ENCODE assay signal across 8 mouse cellular contexts in the genomic region with DNA sequence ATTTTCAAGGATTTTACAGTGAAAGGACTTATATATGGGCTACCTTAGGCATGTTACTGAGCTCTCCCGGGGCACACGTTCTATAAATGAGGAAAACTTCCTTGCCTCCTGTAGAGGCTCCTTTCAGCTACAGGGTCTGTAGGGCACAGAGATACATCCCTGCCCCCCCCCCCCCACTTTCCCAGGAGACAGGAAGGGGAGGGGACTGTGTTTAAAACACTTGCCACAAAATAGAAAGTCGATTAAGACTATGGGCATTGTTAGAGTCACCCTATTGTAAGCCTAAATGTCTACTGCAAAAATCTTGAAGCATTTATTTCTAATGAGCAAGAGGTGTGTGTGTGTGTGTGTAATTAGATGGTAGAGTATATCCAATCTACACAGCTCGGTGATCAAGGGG. TPM values are rescaled to one million over a fixed set of nuclear protein-coding genes. Genes with fewer than 3 reads are reported as not detected.
DNase-seq lines count a peak whose midpoint lies in the region; ATAC-seq and TF ChIP-seq lines count a peak whose summit lies in the region.

No protein-coding gene starts in this region.

- H3K4me3 ChIP-seq in lung, postnatal 0 days (ENCODE audit: low read depth, low read length), result peak overlapping the region; percentile 99
- H3K4me3 ChIP-seq in embryonic facial prominence, embryonic 14.5 days (ENCODE audit: low read depth, low read length), result peak overlapping the region; percentile 93
- peak overlapping the region; percentile 93 for H3K4me3 ChIP-seq in limb, embryonic 10.5 days
- H3K4me3 ChIP-seq in olfactory bulb, adult 2 months (ENCODE audit: insufficient read depth, low read depth, low read length), result peak overlapping the region; percentile 98

- no peaks in the 10 kb centered on the region for H3K9me3 ChIP-seq in lung, postnatal 0 days (ENCODE audit: low read length)
- no peaks in the 10 kb centered on the region for H3K9me3 ChIP-seq in embryonic facial prominence, embryonic 14.5 days (ENCODE audit: control insufficient read depth, low read length)
- no peaks in the 10 kb centered on the region for H3K9me3 ChIP-seq in limb, embryonic 10.5 days (replicated peaks)

- peak overlapping the region; percentile 100 for H3K27ac ChIP-seq in lung, postnatal 0 days (ENCODE audit: low read length)
- H3K27ac ChIP-seq in embryonic facial prominence, embryonic 14.5 days (replicated peaks; ENCODE audit: low read depth, low read length), result peak overlapping the region; percentile 99
- peak overlapping the region; percentile 98 for H3K27ac ChIP-seq in limb, embryonic 10.5 days
- H3K27ac ChIP-seq in olfactory bulb, adult 2 months (ENCODE audit: insufficient read depth, low read depth, low read length), result peak overlapping the region; percentile 96; the same call in 1 of the 2 replicates

- TF ChIP-seq EP300 in lung, postnatal 0 days (IDR thresholded peaks at IDR 0.05), result no peak

- no peaks in the 10 kb centered on the region for H3K36me3 ChIP-seq in lung, postnatal 0 days (ENCODE audit: insufficient read depth, low read length)
- H3K36me3 ChIP-seq in embryonic facial prominence, embryonic 14.5 days (ENCODE audit: control insufficient read depth, insufficient read depth, low read length), result no peaks in the 10 kb centered on the region
- H3K36me3 ChIP-seq in limb, embryonic 10.5 days, result no peaks in the 10 kb centered on the region

- peak; percentile 12 for DNase-seq in lung, postnatal 0 days (ENCODE audit: low spot score)
- DNase-seq in lung, postnatal 25 days (ENCODE audit: low spot score), result no peak
- DNase-seq in embryonic facial prominence, embryonic 14.5 days (ENCODE audit: low spot score), result no peak
- DNase-seq in limb, embryonic 10.5 days (ENCODE audit: low spot score), result no peak
- DNase-seq in thymus, postnatal 14 days, result no peak
- no peak for DNase-seq in spleen, postnatal 10 days (ENCODE audit: low spot score in 2 of 2)
- no peak for DNase-seq in right cerebral cortex, postnatal 14 days

- peak overlapping the region; percentile 66 for H3K4me2 ChIP-seq in lung, postnatal 0 days (replicated peaks; ENCODE audit: low read depth, low read length)
- peak overlapping the region; percentile 67 for H3K4me2 ChIP-seq in embryonic facial prominence, embryonic 14.5 days (ENCODE audit: low read depth, low read length)

- 2% methylated on average over 4 of the region's 4 CpGs for WGBS in lung, postnatal 0 days
- 3% methylated on average over 4 of the region's 4 CpGs for WGBS in embryonic facial prominence, embryonic 14.5 days
- 13% methylated on average over 4 of the region's 4 CpGs for WGBS in limb, embryonic 10.5 days
- WGBS in olfactory bulb, adult 2 months, result 0% methylated on average over 4 of the region's 4 CpGs

- no peaks in the 10 kb centered on the region for H3K27me3 ChIP-seq in lung, postnatal 0 days (replicated peaks; ENCODE audit: insufficient read depth, low read length)
- no peaks in the 10 kb centered on the region for H3K27me3 ChIP-seq in embryonic facial prominence, embryonic 14.5 days (replicated peaks; ENCODE audit: control insufficient read depth, insufficient read depth, low read length)
- H3K27me3 ChIP-seq in limb, embryonic 10.5 days (ENCODE audit: low read depth, poor library complexity, severe bottlenecking), result no peaks in the 10 kb centered on the region

- H3K4me1 ChIP-seq in lung, postnatal 0 days (ENCODE audit: insufficient read depth, low read depth, low read length), result peaks cover 15% of the 10 kb centered on the region; the same call in 1 of the 2 replicates
- H3K4me1 ChIP-seq in embryonic facial prominence, embryonic 14.5 days (ENCODE audit: control insufficient read depth, insufficient read depth, low read length), result peaks cover 16% of the 10 kb centered on the region; the same call in 1 of the 2 replicates
- H3K4me1 ChIP-seq in limb, embryonic 10.5 days, result peaks cover 29% of the 10 kb centered on the region
- H3K4me1 ChIP-seq in olfactory bulb, adult 2 months (ENCODE audit: control insufficient read depth, insufficient read depth, low read length), result no peaks in the 10 kb centered on the region; the same call in 1 of the 2 replicates

- peak overlapping the region; percentile 99 for H3K9ac ChIP-seq in lung, postnatal 0 days (replicated peaks; ENCODE audit: low read depth)
- H3K9ac ChIP-seq in embryonic facial prominence, embryonic 14.5 days (ENCODE audit: low read depth, low read length), result peak overlapping the region; percentile 97

- TF ChIP-seq POLR2A in olfactory bulb, adult 2 months (IDR thresholded peaks at IDR 0.05; ENCODE audit: insufficient read depth, low read depth, low read length), result no peak

- TF ChIP-seq CTCF in lung, postnatal 0 days (IDR thresholded peaks at IDR 0.05), result no peak
- TF ChIP-seq CTCF in olfactory bulb, adult 2 months (IDR thresholded peaks at IDR 0.05; ENCODE audit: insufficient read depth, low read depth, low read length), result no peak

- no peak for ATAC-seq in lung, postnatal 0 days
- no peak for ATAC-seq in embryonic facial prominence, embryonic 14.5 days (ENCODE audit: low read depth)

RNA-seq across cellular contexts. Expression of gene Nr2c2, which starts 0.7 kb away (rescaled TPM):
- 14.7 and 15.7 TPM in 2 replicates for polyA plus RNA-seq in lung, postnatal 0 days (2015; fragmentation: Nextera tagmentation; extraction: Ambion mirVana)
- polyA plus RNA-seq in embryonic facial prominence, embryonic 14.5 days (2014; fragmentation: Nextera tagmentation; extraction: Ambion mirVana), result 20.2 and 20.6 TPM in 2 replicates
- 19.2 and 20.3 TPM in 2 replicates for polyA plus RNA-seq in limb, embryonic 10.5 days (2016; fragmentation: Nextera tagmentation; extraction: Ambion mirVana)
- not detected in 2 replicates for polyA plus RNA-seq in olfactory bulb, adult 2 months (2012; ENCODE audit: insufficient read depth, insufficient read length, low replicate concordance, missing spikeins)
